8 mouse cellular contexts compared by ENCODE assay signal in the genomic region with DNA sequence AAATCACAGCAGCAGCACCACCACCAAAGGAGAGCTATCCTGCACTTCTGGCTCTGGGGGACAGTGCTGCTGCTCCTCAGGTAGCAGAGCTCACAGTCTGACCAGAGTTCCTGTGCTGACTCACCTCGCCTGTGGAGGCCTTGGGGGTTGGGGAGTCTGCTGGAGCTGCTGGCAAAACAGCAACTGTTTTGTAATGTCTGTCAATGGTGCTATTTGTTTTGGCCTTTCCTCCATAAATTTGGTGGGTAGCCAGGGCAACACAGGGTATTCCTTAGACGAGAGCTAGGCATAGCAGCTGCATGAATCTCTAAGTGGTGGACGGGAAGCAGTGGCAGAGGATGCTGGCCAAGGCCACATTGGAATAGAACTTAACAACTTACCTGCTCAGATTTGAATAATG. TPM values are rescaled to one million over a fixed set of nuclear protein-coding genes. Genes with fewer than 3 reads are reported as not detected.
DNase-seq lines count a peak whose midpoint lies in the region; ATAC-seq and TF ChIP-seq lines count a peak whose summit lies in the region.

No protein-coding gene starts in this region.

- peaks cover 2% of the 10 kb centered on the region; the same call in 1 of the 2 replicates for H3K4me1 ChIP-seq in forebrain, embryonic 14.5 days (ENCODE audit: control insufficient read depth, insufficient read depth, low read length)
- H3K4me1 ChIP-seq in forebrain, embryonic 13.5 days: 0 out of 2 replicates have a peak, but pooled peaks cover 5% of the 10 kb centered on the region
- H3K4me1 ChIP-seq in liver, embryonic 12.5 days: peaks cover 5% of the 10 kb centered on the region; the same call in 1 of the 2 replicates
- no peaks in the 10 kb centered on the region; the same call in 1 of the 2 replicates for H3K4me1 ChIP-seq in liver, embryonic 13.5 days (replicated peaks)

- H3K4me2 ChIP-seq in forebrain, embryonic 14.5 days (ENCODE audit: low read length): no peak overlapping the region
- no peak overlapping the region for H3K4me2 ChIP-seq in forebrain, embryonic 13.5 days
- H3K4me2 ChIP-seq in liver, embryonic 12.5 days: no peak overlapping the region
- H3K4me2 ChIP-seq in liver, embryonic 13.5 days: no peak overlapping the region

- no peaks in the 10 kb centered on the region for H3K27me3 ChIP-seq in forebrain, embryonic 14.5 days (replicated peaks; ENCODE audit: control insufficient read depth, insufficient read depth, low read length)
- no peaks in the 10 kb centered on the region for H3K27me3 ChIP-seq in forebrain, embryonic 13.5 days
- no peaks in the 10 kb centered on the region for H3K27me3 ChIP-seq in liver, embryonic 12.5 days (replicated peaks)
- no peaks in the 10 kb centered on the region for H3K27me3 ChIP-seq in liver, embryonic 13.5 days

- no peak for TF ChIP-seq CTCF in gastrocnemius, adult 2 months (IDR thresholded peaks at IDR 0.05)

- ATAC-seq in forebrain, embryonic 14.5 days: no peak
- ATAC-seq in forebrain, embryonic 13.5 days: no peak; the same call in 1 of the 2 replicates
- no peak for ATAC-seq in liver, embryonic 12.5 days
- peak; percentile 43; the same call in 1 of the 2 replicates for ATAC-seq in liver, embryonic 13.5 days (ENCODE audit: low read depth)

- WGBS in forebrain, embryonic 14.5 days: 45% methylated on average over 3 of the region's 3 CpGs
- WGBS in forebrain, embryonic 13.5 days: 37% methylated on average over 3 of the region's 3 CpGs
- WGBS in liver, embryonic 12.5 days (ENCODE audit: insufficient replicate concordance): 47% methylated on average over 3 of the region's 3 CpGs
- WGBS in liver, embryonic 13.5 days (ENCODE audit: insufficient replicate concordance): 41% methylated on average over 3 of the region's 3 CpGs

- H3K9ac ChIP-seq in forebrain, embryonic 14.5 days (ENCODE audit: low read length): no peak overlapping the region
- H3K9ac ChIP-seq in forebrain, embryonic 13.5 days: no peak overlapping the region
- no peak overlapping the region for H3K9ac ChIP-seq in liver, embryonic 12.5 days
- no peak overlapping the region for H3K9ac ChIP-seq in liver, embryonic 13.5 days

- H3K9me3 ChIP-seq in forebrain, embryonic 14.5 days (replicated peaks; ENCODE audit: control insufficient read depth, low read length): no peaks in the 10 kb centered on the region
- no peaks in the 10 kb centered on the region for H3K9me3 ChIP-seq in forebrain, embryonic 13.5 days (replicated peaks)
- no peaks in the 10 kb centered on the region for H3K9me3 ChIP-seq in liver, embryonic 12.5 days (replicated peaks)
- H3K9me3 ChIP-seq in liver, embryonic 13.5 days (replicated peaks): no peaks in the 10 kb centered on the region

- peak; percentile 42 for DNase-seq in forebrain, embryonic 14.5 days (ENCODE audit: low spot score)
- DNase-seq in liver: peak; percentile 23
- peak; percentile 81 for DNase-seq in adrenal gland, adult 8-10 months
- no peak for DNase-seq in liver, embryonic 13.5 days
- no peak for DNase-seq in gastrocnemius, adult 2 months
- DNase-seq in urinary bladder, postnatal 25 days (ENCODE audit: low spot score): no peak

- no peak overlapping the region for H3K27ac ChIP-seq in forebrain, embryonic 14.5 days (ENCODE audit: low read depth, low read length)
- no peak overlapping the region for H3K27ac ChIP-seq in forebrain, embryonic 13.5 days
- no peak overlapping the region for H3K27ac ChIP-seq in liver, embryonic 12.5 days
- no peak overlapping the region for H3K27ac ChIP-seq in liver, embryonic 13.5 days
- H3K27ac ChIP-seq in gastrocnemius, adult 2 months: no peak overlapping the region

- intact Hi-C loops in gastrocnemius, adult 2 months (cut with DNase I): no loop called here

- H3K36me3 ChIP-seq in forebrain, embryonic 14.5 days (ENCODE audit: control insufficient read depth, insufficient read depth, low read length): no peaks in the 10 kb centered on the region
- no peaks in the 10 kb centered on the region for H3K36me3 ChIP-seq in forebrain, embryonic 13.5 days (ENCODE audit: poor library complexity, severe bottlenecking)
- H3K36me3 ChIP-seq in liver, embryonic 12.5 days: no peaks in the 10 kb centered on the region
- no peaks in the 10 kb centered on the region for H3K36me3 ChIP-seq in liver, embryonic 13.5 days

- H3K4me3 ChIP-seq in forebrain, embryonic 14.5 days (ENCODE audit: low read depth, low read length): no peak overlapping the region
- H3K4me3 ChIP-seq in forebrain, embryonic 13.5 days: no peak overlapping the region
- H3K4me3 ChIP-seq in liver, embryonic 12.5 days: no peak overlapping the region
- no peak overlapping the region for H3K4me3 ChIP-seq in liver, embryonic 13.5 days (replicated peaks)
- no peak overlapping the region for H3K4me3 ChIP-seq in gastrocnemius, adult 2 months

RNA-seq across cellular contexts. Expression of a gene that starts 46.2 kb away (rescaled TPM):
- polyA plus RNA-seq in forebrain, embryonic 14.5 days (2014; fragmentation: Nextera tagmentation; extraction: Ambion mirVana): 2.5 and 2.8 TPM in 2 replicates
- 2.2 and 2.7 TPM in 2 replicates for polyA plus RNA-seq in forebrain, embryonic 13.5 days (2015; fragmentation: Nextera tagmentation; extraction: Ambion mirVana)
- polyA plus RNA-seq in liver, embryonic 12.5 days (2016; fragmentation: Nextera tagmentation; extraction: Ambion mirVana): 4.3 and 4.4 TPM in 2 replicates
- 100 to 1,000 TPM; 247 to 481 (median 339) TPM for total RNA-seq in adrenal gland, adult 8-10 months (2022)
- polyA plus RNA-seq in liver, embryonic 13.5 days (2015; fragmentation: Nextera tagmentation; extraction: Ambion mirVana): 2.3 and 3.9 TPM in 2 replicates
- 1 to 10 TPM; 4.4 to 5.7 TPM for total RNA-seq in gastrocnemius, adult 2 months (2021)

Comparison
In these comparisons a context has a peak if more than half of its experiments do, and no peak if none do; other contexts are left out.
1. DNase-seq: peak in forebrain, embryonic 14.5 days (single experiment), liver (single experiment) and adrenal gland, adult 8-10 months (single experiment); none in liver, embryonic 13.5 days (single experiment), gastrocnemius, adult 2 months (single experiment) and urinary bladder, postnatal 25 days (single experiment).